Mouse (Mus musculus) lung, embryonic 16.5 days (tissue): ENCODE measurements around the gene Uqcc2. TPM values are rescaled to one million over a fixed set of nuclear protein-coding genes. Genes with fewer than 3 reads are reported as not detected.
A peak's percentile ranks its signal among the peaks of the same experiment; 100 is the strongest.

Experiments
- ATAC-seq: fragments of 200-750 bp; cut with Nextera tagmentation; 2 replicates; pipeline ENCODE4 v1.8.0; 2017; ENCODE audit warnings: low read depth, mild to moderate bottlenecking, moderate library complexity
- H3K27ac ChIP-seq: fragments of 300-500 bp; sonication (generic); 2 replicates; pipeline ENCODE4 v1.5.1; 2014; ENCODE audit warnings: mild to moderate bottlenecking, control low read depth, low read length
- H3K27me3 ChIP-seq: fragments of 300-500 bp; sonication (generic); 2 replicates; pipeline ENCODE4 v1.6.1; 2014; ENCODE audit warnings: low read depth, low read length, mixed read lengths; ENCODE audit not compliant: control insufficient read depth, insufficient read depth
- H3K36me3 ChIP-seq: fragments of 300-500 bp; sonication (generic); 2 replicates; pipeline ENCODE4 v1.6.1; 2014; ENCODE audit warnings: low read length; ENCODE audit not compliant: control insufficient read depth, insufficient read depth
- H3K4me1 ChIP-seq: fragments of 300-500 bp; sonication (generic); replicated peaks from 2 replicates; pipeline ENCODE4 v1.6.1; 2014; ENCODE audit warnings: low read length, mixed read lengths; ENCODE audit not compliant: control insufficient read depth, insufficient read depth
- H3K4me2 ChIP-seq: fragments of 300-500 bp; sonication (generic); 2 replicates; pipeline ENCODE4 v1.6.1; 2014; ENCODE audit warnings: low read depth, low read length, control low read depth
- H3K4me3 ChIP-seq: fragments of 300-500 bp; sonication (generic); 2 replicates; pipeline ENCODE4 v1.5.1; 2014; ENCODE audit warnings: mild to moderate bottlenecking, low read length, control low read depth
- H3K9ac ChIP-seq: fragments of 300-500 bp; sonication (generic); 2 replicates; pipeline ENCODE4 v1.6.1; 2014; ENCODE audit warnings: low read length, control low read depth
- H3K9me3 ChIP-seq: fragments of 300-500 bp; sonication (generic); 2 replicates; pipeline ENCODE4 v1.6.1; 2016; ENCODE audit warnings: low read length; ENCODE audit not compliant: control insufficient read depth
- WGBS: fragments of 180-500 bp; shearing (Covaris S2); extraction: QIAGEN DNeasy Blood & Tissue Kit; methylation state at CpG from one replicate; pipeline ENCODE4 v1.1.7; 2014; 5-methylcytosine and 5-hydroxymethylcytosine counted together
- polyA plus RNA-seq: library from polyadenylated mRNA; unstranded; fragments of >200 nt; fragmentation: Nextera tagmentation; extraction: Ambion mirVana; gene quantifications from 2 replicates; pipeline ENCODE4 v1.2.1, GENCODE M21; 2015

The Uqcc2 gene
- polyA plus RNA-seq, 1 experiment from 2014 or later = 255 TPM

DNA sequence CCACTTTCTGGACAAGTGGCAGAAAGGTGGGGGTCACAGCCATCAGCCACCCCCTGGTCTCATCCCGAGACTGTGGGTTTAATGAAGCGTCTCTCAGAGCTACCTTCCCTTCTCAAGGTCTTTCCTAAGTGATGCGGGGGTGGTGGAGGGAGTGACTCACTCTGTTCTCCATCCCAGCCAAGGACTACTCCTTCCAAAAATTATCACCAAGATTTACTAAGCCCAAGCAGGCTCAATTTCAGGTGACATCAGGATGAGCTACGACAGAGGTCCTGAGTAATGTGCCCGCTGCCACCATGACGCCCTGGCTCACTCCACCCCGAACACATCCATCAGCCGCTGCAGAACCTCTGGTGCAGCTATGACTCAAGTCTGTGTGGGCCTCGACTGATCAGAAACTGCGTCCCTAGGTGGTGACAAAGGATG lies 2.5 kb downstream of the Uqcc2 start:
- ATAC-seq = no peak
- Histone ChIP-seq H3K36me3 (no peaks in the 10 kb centered on the region), H3K27ac (no peak overlapping the region), H3K9ac (no peak overlapping the region), H3K9me3 (no peaks in the 10 kb centered on the region), H3K4me3 (no peak overlapping the region), H3K4me1 (peaks cover 10% of the 10 kb centered on the region), H3K27me3 (no peaks in the 10 kb centered on the region; the same call in 1 of the 2 replicates), H3K4me2 (no peak overlapping the region)
- WGBS = 81% methylated on average over 10 of the region's 10 CpGs

DNA sequence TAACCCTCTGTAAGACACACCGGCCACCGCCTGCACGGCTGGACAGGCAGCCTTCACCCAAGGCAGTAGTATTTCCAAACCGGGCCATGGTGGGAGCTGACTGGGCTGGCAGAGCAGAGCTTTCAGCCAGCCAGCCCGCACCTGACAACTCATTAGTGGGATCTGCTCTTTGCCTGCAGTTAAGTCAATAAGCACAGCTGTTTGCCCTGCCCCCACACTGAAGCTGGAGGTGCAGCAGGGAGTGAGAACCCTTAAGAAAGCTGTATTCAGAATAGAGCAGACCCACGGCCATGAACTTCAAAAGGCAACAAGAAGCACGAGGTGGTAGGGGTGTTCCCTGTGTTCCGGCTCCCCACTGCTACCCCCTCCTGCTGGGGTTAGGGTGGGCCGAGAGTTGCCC lies 3.5 kb downstream of the Uqcc2 start:
- H3K4me1 ChIP-seq = peaks cover 11% of the 10 kb centered on the region
- no peak overlapping the region for H3K4me2 ChIP-seq
- H3K9ac ChIP-seq = no peak overlapping the region
- no peaks in the 10 kb centered on the region for H3K9me3 ChIP-seq
- H3K27ac ChIP-seq = no peak overlapping the region
- H3K27me3 ChIP-seq = no peaks in the 10 kb centered on the region; the same call in 1 of the 2 replicates
- ATAC-seq = no peak
- H3K4me3 ChIP-seq = no peak overlapping the region
- WGBS = 48% methylated on average over 9 of the region's 9 CpGs
- no peaks in the 10 kb centered on the region for H3K36me3 ChIP-seq

DNA sequence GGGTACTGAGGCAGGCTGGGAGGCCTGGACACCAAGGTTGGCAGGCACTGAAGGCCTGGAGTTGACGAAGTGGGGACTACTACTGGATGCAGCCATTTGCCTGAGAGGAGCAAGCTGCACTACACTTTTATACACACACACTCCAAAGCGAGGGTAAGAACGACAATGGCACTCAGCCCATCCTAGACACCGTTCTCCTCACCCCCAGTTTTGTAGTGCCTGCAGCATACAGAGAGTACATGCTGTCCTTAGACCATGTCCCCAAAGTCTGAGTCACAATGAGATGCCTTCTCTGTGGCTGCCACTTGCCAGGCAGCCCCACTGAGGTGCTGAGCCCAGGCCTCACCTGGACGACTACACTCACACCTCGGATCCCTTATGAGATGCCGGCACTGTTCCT lies 3.9 kb downstream of the Uqcc2 start:
- H3K4me2 ChIP-seq = no peak overlapping the region
- peaks cover 12% of the 10 kb centered on the region for H3K4me1 ChIP-seq
- H3K9ac ChIP-seq = no peak overlapping the region; the same call in 1 of the 2 replicates
- H3K27me3 ChIP-seq = no peaks in the 10 kb centered on the region; the same call in 1 of the 2 replicates
- 58% methylated on average over 7 of the region's 7 CpGs for WGBS
- no peaks in the 10 kb centered on the region for H3K9me3 ChIP-seq
- H3K36me3 ChIP-seq = no peaks in the 10 kb centered on the region
- H3K4me3 ChIP-seq = no peak overlapping the region
- H3K27ac ChIP-seq = no peak overlapping the region
- no peak for ATAC-seq

DNA sequence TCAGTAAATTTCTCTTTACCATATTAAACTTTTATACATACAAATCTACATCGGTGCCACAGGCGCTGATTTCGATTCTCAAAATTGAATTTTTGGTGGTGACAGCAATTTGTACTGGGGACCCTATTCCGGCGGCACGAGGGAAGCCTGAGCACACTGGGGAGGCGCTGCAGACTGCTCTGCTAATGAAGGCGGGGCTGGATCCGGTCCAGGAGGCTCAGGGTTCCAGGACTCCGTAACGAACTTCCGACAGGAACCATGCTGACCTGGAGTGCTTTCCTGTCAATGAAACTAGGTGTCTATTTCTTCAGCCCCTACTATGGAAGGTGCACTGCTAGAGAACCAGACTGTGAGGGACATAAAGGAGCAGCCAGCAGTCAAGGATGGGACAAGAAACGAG lies 4.4 kb downstream of the Uqcc2 start:
- Histone ChIP-seq H3K27ac (no peak overlapping the region), H3K4me1 (peaks cover 12% of the 10 kb centered on the region), H3K4me2 (no peak overlapping the region), H3K9me3 (no peaks in the 10 kb centered on the region), H3K36me3 (no peaks in the 10 kb centered on the region), H3K27me3 (no peaks in the 10 kb centered on the region), H3K9ac (no peak overlapping the region; the same call in 1 of the 2 replicates), H3K4me3 (no peak overlapping the region)
- ATAC-seq = no peak
- WGBS = 68% methylated on average over 13 of the region's 13 CpGs

DNA sequence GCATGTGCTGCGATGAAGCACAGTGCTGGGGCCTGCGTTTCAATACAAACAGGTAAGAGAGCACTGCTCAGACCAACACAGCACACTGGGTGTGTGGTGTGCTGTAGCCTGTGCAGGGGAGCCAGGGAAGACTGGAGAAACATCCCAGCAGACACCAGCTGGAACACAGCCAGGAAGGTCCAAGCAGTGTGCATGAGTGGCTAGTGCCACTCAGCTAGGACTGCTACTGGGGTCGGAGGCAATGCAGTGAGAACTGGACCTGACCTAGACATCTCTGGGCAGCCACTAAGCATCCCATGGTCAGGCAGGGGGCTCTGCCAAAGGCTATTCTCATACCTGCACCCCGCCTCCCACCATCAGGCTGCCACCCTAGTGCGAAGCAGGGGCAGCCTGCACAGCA lies 5.5 kb downstream of the Uqcc2 start:
- H3K9me3 ChIP-seq = no peaks in the 10 kb centered on the region
- 90% methylated on average over 5 of the region's 5 CpGs for WGBS
- no peak overlapping the region for H3K4me2 ChIP-seq
- no peaks in the 10 kb centered on the region for H3K27me3 ChIP-seq
- H3K4me1 ChIP-seq = peaks cover 9% of the 10 kb centered on the region
- H3K9ac ChIP-seq = no peak overlapping the region
- no peak overlapping the region for H3K27ac ChIP-seq
- no peak overlapping the region for H3K4me3 ChIP-seq
- no peak for ATAC-seq
- peaks cover 2% of the 10 kb centered on the region for H3K36me3 ChIP-seq

DNA sequence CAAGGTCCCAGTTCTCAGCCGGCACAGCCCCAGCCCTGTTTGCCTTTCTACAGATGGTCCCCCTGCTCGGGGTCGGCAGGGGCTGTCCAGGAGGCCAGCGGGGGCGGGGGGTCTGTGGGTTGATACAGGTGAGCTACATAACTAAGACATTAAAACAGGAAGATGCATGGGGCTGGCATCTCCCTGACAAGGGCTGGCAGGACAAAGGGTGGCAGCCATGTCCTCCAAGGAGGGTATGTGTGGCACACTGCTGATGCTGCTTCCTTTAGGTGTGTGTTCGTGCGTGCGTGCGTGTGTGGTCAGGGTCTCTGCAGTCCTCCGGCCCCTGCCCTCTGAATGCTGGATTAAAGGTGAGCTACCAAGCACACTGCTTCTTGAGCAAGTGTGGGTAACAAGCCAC lies 6.7 kb downstream of the Uqcc2 start:
- Histone ChIP-seq H3K27ac (no peak overlapping the region), H3K9me3 (no peaks in the 10 kb centered on the region), H3K4me1 (peaks cover 8% of the 10 kb centered on the region), H3K36me3 (peaks cover 9% of the 10 kb centered on the region), H3K9ac (no peak overlapping the region), H3K27me3 (no peaks in the 10 kb centered on the region), H3K4me3 (no peak overlapping the region), H3K4me2 (no peak overlapping the region)
- ATAC-seq = no peak
- 69% methylated on average over 10 of the region's 10 CpGs for WGBS

DNA sequence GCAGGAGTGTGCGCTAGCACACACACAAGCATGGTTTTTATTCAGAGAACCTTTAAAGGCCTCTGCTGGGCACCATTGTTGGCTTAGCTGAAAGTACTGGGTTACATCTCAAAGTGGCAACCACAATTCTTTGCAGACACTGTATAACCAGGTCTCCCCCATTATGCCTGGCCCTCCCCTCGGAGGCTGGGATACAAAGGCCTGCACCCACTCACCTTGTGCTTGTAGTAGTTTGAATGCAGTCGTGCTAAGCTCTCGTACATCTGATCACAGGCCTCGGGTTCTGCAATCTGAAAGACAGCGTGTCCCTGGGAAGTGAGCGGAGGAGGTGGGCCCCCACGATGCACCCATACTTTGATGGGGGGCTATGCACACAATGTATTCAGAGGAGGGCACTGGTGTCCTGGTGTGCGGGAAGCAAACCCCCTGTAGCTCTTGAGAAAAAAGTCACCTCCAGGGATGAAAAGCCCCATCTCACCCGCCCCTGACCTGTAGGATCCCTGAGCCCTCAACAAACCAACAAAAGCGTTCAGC lies 8.0 kb downstream of the Uqcc2 start:
- Histone ChIP-seq H3K36me3 (peaks cover 13% of the 10 kb centered on the region), H3K27ac (no peak overlapping the region), H3K4me3 (no peak overlapping the region), H3K9me3 (no peaks in the 10 kb centered on the region), H3K9ac (no peak overlapping the region), H3K4me2 (no peak overlapping the region), H3K27me3 (no peaks in the 10 kb centered on the region), H3K4me1 (peaks cover 8% of the 10 kb centered on the region)
- no peak for ATAC-seq
- WGBS = 86% methylated on average over 11 of the region's 11 CpGs

DNA sequence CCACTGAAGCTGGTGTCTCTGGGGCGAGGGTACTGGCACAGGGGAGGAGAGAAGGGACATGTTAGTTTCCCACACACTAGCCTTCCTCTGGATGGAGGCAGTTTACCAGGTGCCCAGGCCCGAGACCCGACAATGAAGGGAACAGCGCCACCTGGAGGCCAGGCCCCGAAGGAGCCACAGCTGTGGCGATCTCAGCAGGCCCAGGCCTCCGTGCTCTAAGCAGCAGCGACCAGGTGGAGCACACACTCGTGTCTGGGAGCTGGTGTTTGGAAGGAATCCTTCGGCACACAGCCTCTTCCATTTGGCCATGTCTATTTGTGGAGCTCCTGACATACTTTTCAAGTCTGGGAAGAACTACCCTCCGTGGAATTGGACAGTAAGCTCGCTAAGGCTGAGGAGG lies 8.5 kb downstream of the Uqcc2 start:
- Histone ChIP-seq H3K9ac (peak overlapping the region; percentile 8; the same call in 1 of the 2 replicates), H3K4me2 (no peak overlapping the region), H3K27me3 (no peaks in the 10 kb centered on the region), H3K36me3 (peaks cover 13% of the 10 kb centered on the region), H3K27ac (peak overlapping the region; percentile 28), H3K4me3 (no peak overlapping the region), H3K9me3 (no peaks in the 10 kb centered on the region), H3K4me1 (peaks cover 4% of the 10 kb centered on the region; the same call in 1 of the 2 replicates)
- 39% methylated on average over 12 of the region's 12 CpGs for WGBS
- peak; percentile 40; the same call in 1 of the 2 replicates for ATAC-seq

DNA sequence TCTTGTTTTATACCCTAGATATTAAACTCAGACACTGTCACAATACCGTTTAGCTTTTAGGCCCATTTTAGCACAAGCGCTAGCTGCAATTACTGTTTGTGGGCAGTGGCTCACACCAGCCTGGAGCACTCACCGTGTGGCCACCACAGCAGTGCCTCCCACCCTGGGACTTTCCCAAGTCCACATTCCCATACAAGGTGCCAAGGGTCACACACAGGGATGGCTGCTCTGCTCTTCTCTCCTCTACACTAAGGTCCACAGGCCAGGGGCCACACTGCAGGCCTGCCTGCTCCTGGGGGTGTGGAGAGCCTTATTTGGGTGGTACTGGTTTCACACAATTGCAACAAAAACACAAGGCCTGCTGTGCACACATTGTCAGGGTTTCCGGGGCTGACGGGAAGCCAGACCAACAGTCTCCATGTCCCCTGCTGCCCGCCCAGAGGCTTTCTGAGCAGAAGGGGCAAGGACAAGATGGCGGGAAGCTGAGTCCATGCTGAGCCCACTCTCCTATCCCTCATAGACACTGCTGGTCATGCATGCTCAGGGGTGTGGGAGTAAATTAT lies 9.8 kb downstream of the Uqcc2 start:
- Histone ChIP-seq H3K4me2 (no peak overlapping the region), H3K27ac (no peak overlapping the region), H3K36me3 (peaks cover 13% of the 10 kb centered on the region), H3K4me3 (no peak overlapping the region), H3K9ac (no peak overlapping the region), H3K4me1 (peaks cover 2% of the 10 kb centered on the region; the same call in 1 of the 2 replicates), H3K27me3 (no peaks in the 10 kb centered on the region), H3K9me3 (no peaks in the 10 kb centered on the region)
- ATAC-seq = no peak
- WGBS = 89% methylated on average over 7 of the region's 7 CpGs
